Mouse (Mus musculus): ENCODE data around the gene Ppl.

Ppl gene

GRCm38 (mm10) chr16:5123476-5123875 lies 8.7 kb downstream of the Ppl start:
- DNase-seq (ENCODE audit: low spot score), result no peak

GRCm38 (mm10) chr16:5119845-5120244 lies 12.4 kb downstream of the Ppl start:
- DNase-seq (ENCODE audit: low spot score), result no peak

- DNase-seq (ENCODE audit: low spot score), result no peak
These were observed 12.8 kb downstream of the Ppl start for GRCm38 (mm10) chr16:5119385-5119784.

GRCm38 (mm10) chr16:5113582-5113981 lies 18.6 kb downstream of the Ppl start:
- DNase-seq (ENCODE audit: low spot score), result no peak

GRCm38 (mm10) chr16:5113002-5113550 lies 19.1 kb downstream of the Ppl start:
- no peak for DNase-seq (ENCODE audit: low spot score)

GRCm38 (mm10) chr16:5111021-5111420 lies 21.2 kb downstream of the Ppl start:
- DNase-seq (ENCODE audit: low spot score), result no peak

- no peak for DNase-seq (ENCODE audit: low spot score)
These were observed 22.3 kb downstream of the Ppl start for GRCm38 (mm10) chr16:5109877-5110276.

GRCm38 (mm10) chr16:5101000-5101399 lies 31.2 kb downstream of the Ppl start:
- DNase-seq (ENCODE audit: low spot score), result no peak

GRCm38 (mm10) chr16:5096504-5096903 lies 35.7 kb downstream of the Ppl start:
- DNase-seq (ENCODE audit: low spot score), result no peak

GRCm38 (mm10) chr16:5093285-5093684 lies 38.9 kb downstream of the Ppl start:
- DNase-seq (ENCODE audit: low spot score), result no peak

- DNase-seq (ENCODE audit: low spot score), result no peak
These were observed 43.2 kb downstream of the Ppl start for GRCm38 (mm10) chr16:5089021-5089420.

GRCm38 (mm10) chr16:5086179-5086578 lies 46.0 kb downstream of the Ppl start:
- DNase-seq (ENCODE audit: low spot score), result no peak

GRCm38 (mm10) chr16:5085196-5085595 lies 47.0 kb downstream of the Ppl start:
- DNase-seq (ENCODE audit: low spot score), result no peak

GRCm38 (mm10) chr16:5074341-5074740 lies 57.9 kb downstream of the Ppl start:
- DNase-seq (ENCODE audit: low spot score), result no peak

GRCm38 (mm10) chr16:5071974-5072373 lies 60.2 kb downstream of the Ppl start:
- DNase-seq (ENCODE audit: low spot score), result no peak

- DNase-seq (ENCODE audit: low spot score), result no peak
These were observed 61.9 kb downstream of the Ppl start for GRCm38 (mm10) chr16:5070321-5070720.

GRCm38 (mm10) chr16:5063472-5063871 lies 68.7 kb downstream of the Ppl start:
- DNase-seq (ENCODE audit: low spot score), result no peak

GRCm38 (mm10) chr16:5058114-5058513 lies 74.1 kb downstream of the Ppl start:
- no peak for DNase-seq (ENCODE audit: low spot score)

GRCm38 (mm10) chr16:5050251-5051110 lies 81.7 kb downstream of the Ppl start:
- peak; percentile 77 for DNase-seq (ENCODE audit: low spot score)

GRCm38 (mm10) chr16:5049774-5050234 lies 82.4 kb downstream of the Ppl start, which contains the start of the genes Glyr1 and Ubn1:
Gene Glyr1 (minus strand): TSS chr16:5049863.
Gene Ubn1 (plus strand): TSS chr16:5050057.
- DNase-seq (ENCODE audit: low spot score), result peak; percentile 99

- DNase-seq (ENCODE audit: low spot score), result no peak
These were observed 82.9 kb downstream of the Ppl start for GRCm38 (mm10) chr16:5049182-5049773.

- DNase-seq (ENCODE audit: low spot score), result no peak
These were observed 86.9 kb downstream of the Ppl start for GRCm38 (mm10) chr16:5045322-5045721.

GRCm38 (mm10) chr16:5036649-5037234 lies 95.5 kb downstream of the Ppl start:
- no peak for DNase-seq (ENCODE audit: low spot score)
